Mouse (Mus musculus) thymus, adult 2 months (tissue): ENCODE results near the gene Mks1.

ENCODE experiments used
- CTCF ChIP-seq: fragments of 200-500 bp; IDR thresholded peaks from 2 replicates; pipeline ENCODE4 v1.5.1; 2012; ENCODE audit warnings: mild to moderate bottlenecking, control low read depth, low read length, moderate library complexity, borderline replicate concordance; ENCODE audit not compliant: control insufficient read depth, poor library complexity, insufficient read depth; ENCODE audit errors: extremely low read depth
- POLR2A ChIP-seq: fragments of 200-500 bp; IDR thresholded peaks from 2 replicates; pipeline ENCODE4 v1.6.1; 2012; ENCODE audit warnings: mild to moderate bottlenecking, low read length, control low read depth, moderate library complexity; ENCODE audit not compliant: control insufficient read depth, poor library complexity, insufficient read depth; ENCODE audit errors: extremely low read depth

DNA sequence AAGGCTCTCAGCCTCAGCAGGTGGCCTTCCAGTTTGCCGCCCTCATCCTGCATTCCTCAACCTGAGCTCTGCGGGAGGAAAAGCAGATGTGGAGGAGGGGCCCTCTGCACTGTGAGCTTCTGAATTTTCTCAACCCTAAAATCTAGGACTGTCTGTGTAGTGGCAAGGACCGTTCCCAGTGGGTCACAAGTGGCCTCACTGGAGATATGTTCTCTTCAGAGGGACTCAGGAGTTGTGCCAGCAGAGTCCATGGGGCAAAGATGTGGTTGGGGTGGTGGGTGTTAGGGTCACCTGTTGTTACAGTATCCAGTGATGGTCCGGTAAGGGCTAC lies 35.6 kb upstream of the Mks1 start:
- TF ChIP-seq POLR2A: no peak
- TF ChIP-seq CTCF: no peak
